Mouse (Mus musculus) T-cell, adult 66 days (primary cell): ENCODE measurements around the gene Gprc5a. TPM values are rescaled to one million over a fixed set of nuclear protein-coding genes. Genes with fewer than 3 reads are reported as not detected.

Experiments
- total RNA-seq, 2 experiments: library from RNA; stranded (reverse); gene quantifications; 3 replicates in 1 of 2; 4 replicates in 1 of 2; pipeline ENCODE4 v1.2.4; 2023

The Gprc5a gene
- under 1 TPM in 1 of 2 experiments, not detected in 1; 0.36 TPM for total RNA-seq

GRCm38 (mm10) chr6:135065236-135065957 is at the start of gene Gprc5a:
TSS of gene Gprc5a (plus strand) at chr6:135065651.

GRCm38 (mm10) chr6:135118183-135118582 is 52.7 kb downstream of the Gprc5a start, which contains the start of gene Gprc5d:
TSS of gene Gprc5d (minus strand) at chr6:135118283.

Other genes starting within 250 kb of the Gprc5a start
- 10 to 100 TPM; 25.3 to 27.4 TPM for gene Crebl2, start 235.5 kb upstream of the Gprc5a start, total RNA-seq
- gene Gpr19, start 167.1 kb upstream of the Gprc5a start, total RNA-seq, result 10 to 100 TPM; 13.0 to 16.5 TPM
- 100 to 1,000 TPM; 189 to 215 TPM for gene Cdkn1b, start 145.2 kb upstream of the Gprc5a start, total RNA-seq
- gene Apold1, start 83.9 kb upstream of the Gprc5a start, total RNA-seq, result under 1 TPM in 1 of 2 experiments, not detected in 1; 0.20 TPM
- gene Ddx47, start 54.0 kb upstream of the Gprc5a start, total RNA-seq, result 100 to 1,000 TPM; 147 to 154 TPM
- gene Gprc5d, start 52.6 kb downstream of the Gprc5a start, total RNA-seq, result not detected
- 10 to 100 TPM; 23.9 to 24.9 TPM for gene Fam234b, start 132.3 kb downstream of the Gprc5a start, total RNA-seq
- 10 to 100 TPM; 21.9 to 35.9 TPM for gene Hebp1, start 132.4 kb downstream of the Gprc5a start, total RNA-seq
- gene Gsg1, start 188.7 kb downstream of the Gprc5a start, total RNA-seq, result not detected
- not detected for gene Pbp2, start 244.8 kb downstream of the Gprc5a start, total RNA-seq